Mouse (Mus musculus): Measurements from ENCODE around the gene Ackr1. TPM values are rescaled to one million over a fixed set of nuclear protein-coding genes. Genes with fewer than 3 reads are reported as not detected.
"Not testable (repeated sequence)": the region's sequence is repeated elsewhere in the genome, so short reads cannot be mapped to it uniquely, and the experiment has no call there.

Ackr1 gene
- total RNA-seq, 2 experiments from 2014 or later, result 0.40 to 1.0 TPM

DNA sequence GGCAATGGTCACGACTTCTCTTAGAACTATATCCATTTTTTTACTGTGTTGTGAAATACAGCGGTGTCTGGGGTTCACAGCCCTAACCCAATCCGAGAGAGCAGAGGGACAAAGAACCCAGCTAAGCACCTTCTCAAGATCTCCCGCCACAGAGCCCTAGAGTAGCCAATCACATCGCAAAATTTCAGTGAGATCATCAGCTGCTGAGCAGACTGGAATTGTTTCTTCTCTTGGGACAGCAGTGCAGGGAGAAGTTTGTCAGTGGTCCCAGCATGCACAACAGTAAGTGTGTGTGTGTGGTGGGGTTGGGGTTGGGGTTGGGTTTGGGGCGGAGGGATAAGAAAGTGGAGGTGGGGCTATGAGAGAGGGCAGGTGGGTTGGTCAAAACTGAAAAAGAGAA lies 16.4 kb upstream of the Ackr1 start:
- peak; percentile 55; the same call in 1 of the 2 replicates for ATAC-seq (ENCODE audit: poor library complexity, severe bottlenecking)

DNA sequence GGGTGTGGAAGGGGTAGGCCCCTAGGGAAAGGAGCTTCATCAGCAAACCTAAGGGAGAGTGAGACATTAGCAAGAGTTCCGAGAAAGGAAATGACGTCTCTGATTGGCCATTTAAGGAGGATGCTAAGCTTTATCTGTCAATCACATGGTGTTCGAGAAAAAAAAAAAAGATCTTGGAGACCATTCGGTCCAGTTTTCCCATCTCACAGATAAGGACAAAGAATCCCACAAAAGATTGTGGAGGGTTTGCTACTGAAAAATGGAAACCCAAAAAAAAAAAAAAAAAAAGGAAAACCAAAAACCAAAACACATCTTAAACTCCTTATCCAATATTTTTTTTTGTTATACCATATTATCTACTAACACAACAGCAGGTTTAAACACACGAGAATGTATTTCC lies 15.6 kb upstream of the Ackr1 start:
- ATAC-seq (ENCODE audit: poor library complexity, severe bottlenecking), result no peak

GRCm38 (mm10) chr1:173348527-173348926 lies 15.0 kb upstream of the Ackr1 start:
- ATAC-seq (ENCODE audit: poor library complexity, severe bottlenecking), result no peak

DNA sequence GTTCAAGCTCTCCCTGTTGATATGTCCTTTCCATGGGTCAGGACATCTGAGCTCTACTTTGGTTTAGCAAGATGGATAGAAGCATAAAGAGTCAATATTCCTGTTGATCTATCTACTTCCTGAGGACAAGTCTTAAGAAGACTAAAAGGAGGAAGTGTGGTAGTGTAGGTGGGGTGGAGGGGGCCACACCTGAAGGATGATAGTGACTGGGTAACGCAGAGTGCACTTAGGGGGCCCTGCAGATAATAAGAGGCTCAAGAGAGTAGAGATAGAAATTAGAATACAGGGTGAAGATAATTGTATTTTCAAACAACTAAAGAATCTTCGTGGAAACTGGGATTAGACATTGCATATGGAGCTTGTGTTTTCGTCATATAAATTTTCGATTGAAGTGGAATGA lies 11.6 kb upstream of the Ackr1 start:
- ATAC-seq (ENCODE audit: poor library complexity, severe bottlenecking), result no peak

DNA sequence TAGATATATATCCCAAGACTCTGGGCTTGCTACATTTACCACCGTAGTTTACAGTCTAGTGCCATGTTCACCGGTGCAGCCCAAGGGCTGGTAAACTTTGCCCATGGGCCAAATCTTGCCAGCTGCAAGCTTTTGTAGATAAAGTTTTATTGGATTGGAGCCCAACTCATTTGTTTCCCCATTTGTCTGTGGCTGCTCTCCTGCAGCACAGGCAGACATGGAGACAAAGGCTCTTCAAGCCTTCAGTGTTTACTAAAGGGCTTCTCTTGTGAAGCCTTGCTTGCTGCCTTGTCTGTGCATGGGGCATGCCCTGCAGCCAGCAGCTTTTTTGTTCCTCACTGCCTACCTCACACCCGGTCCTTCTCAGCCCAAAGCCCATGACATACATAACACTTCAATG lies 10.4 kb upstream of the Ackr1 start:
- ATAC-seq (ENCODE audit: poor library complexity, severe bottlenecking), result no peak

DNA sequence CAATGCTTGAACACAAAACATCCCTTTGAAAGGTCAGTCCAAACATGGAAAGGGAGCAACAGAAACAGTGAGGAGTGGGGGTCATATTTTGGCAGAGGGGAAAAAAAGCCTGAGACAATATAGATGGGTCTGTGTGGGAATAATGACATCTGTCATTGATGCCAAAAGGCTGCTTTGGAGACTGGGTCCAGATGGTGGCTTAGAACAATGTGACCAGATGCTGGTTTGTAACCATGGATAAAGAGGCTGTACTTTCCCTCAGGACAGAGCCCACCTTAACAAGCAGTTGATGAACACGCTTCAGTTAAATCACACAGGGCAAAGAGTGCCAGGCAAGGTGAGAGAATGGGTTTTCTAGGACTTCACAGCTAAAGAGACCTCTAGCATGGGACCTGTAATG lies 8.9 kb upstream of the Ackr1 start:
- ATAC-seq (ENCODE audit: poor library complexity, severe bottlenecking), result no peak

- ATAC-seq (ENCODE audit: poor library complexity, severe bottlenecking), result peak; percentile 88
Observed at GRCm38 (mm10) chr1:173339543-173339942, 6.0 kb upstream of the Ackr1 start.

DNA sequence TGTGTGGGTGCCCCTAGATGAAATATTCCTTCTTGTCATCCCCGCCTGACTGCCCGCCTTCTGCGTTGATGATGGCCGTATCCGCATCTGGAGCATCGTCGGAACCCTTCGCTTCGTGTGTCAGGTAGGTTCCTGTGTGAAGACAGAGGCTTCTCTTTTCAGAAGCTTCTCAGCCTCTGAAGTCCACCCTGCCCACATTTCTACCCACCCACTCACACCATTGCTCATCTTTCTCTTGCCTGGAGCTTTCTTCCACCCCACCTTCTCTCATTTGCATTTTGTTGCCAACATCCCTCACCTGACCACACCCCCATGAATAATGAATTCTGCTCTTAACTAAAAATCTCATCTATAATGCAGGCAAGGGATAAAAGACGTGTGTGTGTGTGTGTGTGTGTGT lies 3.5 kb upstream of the Ackr1 start:
- ATAC-seq (ENCODE audit: poor library complexity, severe bottlenecking), result no peak

DNA sequence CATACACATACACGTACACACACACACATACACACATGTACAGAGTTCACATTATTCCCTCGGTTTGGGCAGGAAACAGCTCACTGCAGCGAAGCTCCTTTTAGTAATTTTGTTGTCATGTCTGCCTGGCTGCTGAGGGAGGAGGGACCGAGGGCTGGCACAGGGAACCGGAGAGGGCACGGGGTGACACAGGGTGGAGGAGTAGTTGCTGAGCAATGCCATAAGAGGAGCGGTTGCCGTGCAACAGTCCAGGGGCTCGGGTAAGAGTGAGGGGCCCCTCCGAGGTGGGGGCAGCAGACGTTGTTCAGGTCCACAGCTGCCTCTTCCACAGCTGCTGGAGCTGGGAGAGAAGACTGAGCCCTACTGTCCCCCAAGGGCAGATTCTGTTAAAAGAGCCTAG lies 2.4 kb upstream of the Ackr1 start:
- no peak for ATAC-seq (ENCODE audit: poor library complexity, severe bottlenecking)

DNA sequence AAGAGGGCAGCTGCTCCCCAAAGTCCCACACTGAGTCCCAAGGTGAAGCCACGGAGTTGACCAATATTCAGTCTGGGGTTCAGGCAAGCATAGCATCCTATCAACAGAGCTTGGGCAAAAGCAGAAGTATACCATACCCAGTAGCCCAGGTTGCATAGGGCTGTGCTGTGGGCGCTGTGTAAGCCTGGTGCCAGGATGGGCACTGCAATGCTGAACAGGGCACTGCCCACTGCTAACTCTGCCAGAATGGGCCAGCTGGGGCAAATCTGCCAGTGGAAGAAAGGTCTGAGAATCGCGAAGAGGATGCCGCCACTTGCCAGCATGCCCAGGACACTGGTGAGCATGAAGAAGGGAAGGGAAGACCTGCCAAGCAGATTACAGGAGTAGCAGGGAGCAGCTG lies 1.1 kb downstream of the Ackr1 start:
- peak; percentile 33 for ATAC-seq (ENCODE audit: poor library complexity, severe bottlenecking)

DNA sequence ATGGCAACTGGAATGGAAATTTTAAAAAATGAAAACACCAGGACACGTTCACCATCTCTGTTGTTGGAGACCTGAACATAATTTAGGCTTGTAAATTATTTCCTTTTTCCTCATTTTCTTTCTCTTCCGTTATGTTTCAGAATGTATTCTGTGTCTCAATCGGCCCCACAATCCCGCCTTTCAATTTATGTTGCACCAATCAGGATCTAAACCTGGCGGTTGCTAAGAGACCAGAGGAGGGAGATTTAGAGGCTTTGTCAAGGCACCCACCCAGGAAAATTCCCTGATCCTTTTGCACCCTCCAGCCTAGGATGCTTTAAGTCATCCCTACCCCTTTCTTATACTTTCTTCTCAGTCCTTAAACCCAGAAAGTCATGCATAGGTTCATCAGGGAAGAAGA lies 3.8 kb downstream of the Ackr1 start:
- ATAC-seq (ENCODE audit: poor library complexity, severe bottlenecking), result no peak

GRCm38 (mm10) chr1:173329185-173329584 lies 4.4 kb downstream of the Ackr1 start:
- ATAC-seq (ENCODE audit: poor library complexity, severe bottlenecking), result no peak

DNA sequence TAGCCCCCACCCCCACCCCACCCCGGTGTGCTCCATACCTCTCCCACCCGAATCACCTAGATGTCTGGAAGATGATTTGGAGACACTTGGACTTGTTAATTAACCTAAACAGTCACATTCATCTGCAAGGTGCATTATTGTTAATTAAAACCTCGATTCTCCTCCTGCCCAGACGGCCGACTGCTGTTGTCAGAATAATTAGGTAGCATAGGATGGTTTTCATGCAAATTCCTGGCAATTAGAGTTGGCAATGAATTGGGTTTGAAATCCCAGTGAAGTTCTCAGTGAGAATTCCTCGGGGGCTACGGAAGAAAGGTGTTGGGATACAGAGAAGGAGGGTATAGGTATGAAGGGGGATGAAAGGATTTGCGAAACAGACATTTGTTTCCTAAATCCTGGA lies 5.1 kb downstream of the Ackr1 start:
- no peak for ATAC-seq (ENCODE audit: poor library complexity, severe bottlenecking)

DNA sequence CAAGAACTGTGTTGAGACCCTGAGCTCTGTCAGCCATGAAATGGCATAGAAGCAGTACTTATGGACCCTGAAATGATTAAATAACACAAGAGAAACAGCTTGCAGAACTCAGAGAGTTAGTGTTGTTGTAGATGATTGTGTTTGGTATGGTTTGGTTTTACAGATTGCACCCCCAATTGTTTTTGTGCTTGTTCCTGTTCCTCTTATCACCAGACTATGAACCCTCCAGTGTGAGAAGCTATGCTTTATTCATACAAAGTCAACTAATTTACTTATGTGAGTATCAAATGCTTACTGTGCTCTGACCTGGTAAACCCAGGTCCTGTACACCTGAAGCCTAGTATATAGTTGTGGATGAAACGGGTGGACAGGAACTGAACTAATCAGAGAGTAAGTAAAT lies 7.0 kb downstream of the Ackr1 start:
- no peak for ATAC-seq (ENCODE audit: poor library complexity, severe bottlenecking)

DNA sequence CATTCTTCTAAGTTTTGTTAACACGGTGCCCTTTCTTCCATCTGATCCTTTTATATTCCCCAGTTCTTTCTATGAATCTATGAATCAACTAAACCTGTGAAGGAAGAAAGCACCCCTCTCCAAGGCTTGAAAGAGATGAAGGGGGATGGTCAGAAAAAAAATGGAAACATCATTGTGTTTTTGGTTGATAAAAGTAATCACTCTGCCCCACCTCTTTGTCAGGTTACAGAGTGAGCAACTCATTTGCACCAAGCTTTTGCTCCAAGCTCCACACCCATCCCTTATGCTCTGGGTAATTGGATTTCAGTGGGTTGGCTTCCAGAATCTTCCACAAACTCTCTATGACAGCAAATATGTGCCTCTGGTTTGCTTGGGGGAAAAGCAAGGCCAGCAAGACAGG lies 8.2 kb downstream of the Ackr1 start:
- no peak for ATAC-seq (ENCODE audit: poor library complexity, severe bottlenecking)

DNA sequence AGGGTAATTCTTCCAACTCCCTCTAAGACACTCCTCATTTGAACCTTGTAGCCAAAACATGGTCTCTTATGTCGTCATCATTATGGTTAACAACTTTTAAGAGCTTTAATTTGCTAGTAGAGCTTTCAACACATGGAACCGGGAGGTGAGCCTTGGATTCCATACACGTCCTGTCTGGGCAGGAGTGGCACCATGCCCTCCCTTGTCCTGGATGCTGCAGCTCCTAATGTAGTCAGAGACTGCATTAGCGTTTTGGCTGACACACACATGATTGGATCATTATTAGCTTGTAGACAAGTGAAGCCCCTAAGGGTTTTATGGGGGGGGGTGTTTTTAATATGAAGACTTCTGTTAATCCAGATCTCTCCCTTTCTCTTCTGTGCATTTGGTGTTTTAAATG lies 8.6 kb downstream of the Ackr1 start:
- no peak for ATAC-seq (ENCODE audit: poor library complexity, severe bottlenecking)

- ATAC-seq (ENCODE audit: poor library complexity, severe bottlenecking), result peak; percentile 68
Observed at GRCm38 (mm10) chr1:173323839-173324585, 9.5 kb downstream of the Ackr1 start.

DNA sequence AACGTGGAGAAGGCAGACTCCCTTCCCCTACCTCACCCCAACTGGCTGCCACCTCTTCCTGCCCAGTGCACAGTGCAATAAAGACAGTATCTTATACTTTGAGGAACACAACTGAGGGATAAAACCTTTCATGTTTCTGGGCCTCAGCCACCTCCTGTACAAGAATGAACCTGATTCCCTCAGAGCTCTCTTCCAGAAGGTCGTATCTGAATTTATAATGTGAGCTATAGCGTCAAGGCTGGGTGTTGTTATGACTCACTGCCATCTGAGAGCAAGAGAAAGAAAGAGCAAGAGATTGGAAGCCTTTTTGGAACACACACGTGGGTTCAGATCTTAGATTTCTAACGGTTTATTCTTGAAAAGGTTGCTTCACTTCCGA lies 11.3 kb downstream of the Ackr1 start:
- ATAC-seq (ENCODE audit: poor library complexity, severe bottlenecking), result no peak

DNA sequence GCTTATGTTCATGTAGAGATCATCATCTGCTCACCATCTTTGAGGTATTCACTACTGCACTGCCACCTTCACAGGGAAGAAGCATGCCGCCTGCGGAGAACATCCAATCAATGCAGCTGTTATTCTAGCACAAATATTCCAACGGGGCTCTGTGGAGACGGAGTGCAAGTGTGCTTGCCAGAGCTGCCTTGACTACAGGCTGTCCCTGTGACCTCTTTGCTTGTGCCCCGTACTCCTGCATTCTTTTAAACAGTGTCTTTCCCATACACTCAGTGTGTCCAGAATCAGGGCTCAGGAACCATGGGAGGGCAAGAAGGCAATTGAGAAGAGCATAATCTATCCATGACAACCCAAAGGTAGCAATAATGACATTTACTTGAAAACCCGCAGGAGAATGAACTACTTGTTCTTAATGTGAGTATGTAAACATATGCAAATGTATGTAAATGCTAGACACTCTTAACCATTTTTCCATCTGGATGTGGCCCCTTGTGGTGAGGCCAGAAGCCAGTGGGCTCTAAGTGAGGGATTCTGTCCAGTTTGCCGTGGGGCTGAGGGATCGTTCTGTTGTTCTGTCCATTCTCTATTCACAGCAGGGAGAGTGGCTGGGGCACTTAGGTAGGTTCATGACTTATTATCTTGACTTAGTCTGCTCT lies 11.8 kb downstream of the Ackr1 start:
- ATAC-seq (ENCODE audit: poor library complexity, severe bottlenecking), result no peak

- no peak for ATAC-seq (ENCODE audit: poor library complexity, severe bottlenecking)
Observed at GRCm38 (mm10) chr1:173317925-173318477, 15.5 kb downstream of the Ackr1 start.

DNA sequence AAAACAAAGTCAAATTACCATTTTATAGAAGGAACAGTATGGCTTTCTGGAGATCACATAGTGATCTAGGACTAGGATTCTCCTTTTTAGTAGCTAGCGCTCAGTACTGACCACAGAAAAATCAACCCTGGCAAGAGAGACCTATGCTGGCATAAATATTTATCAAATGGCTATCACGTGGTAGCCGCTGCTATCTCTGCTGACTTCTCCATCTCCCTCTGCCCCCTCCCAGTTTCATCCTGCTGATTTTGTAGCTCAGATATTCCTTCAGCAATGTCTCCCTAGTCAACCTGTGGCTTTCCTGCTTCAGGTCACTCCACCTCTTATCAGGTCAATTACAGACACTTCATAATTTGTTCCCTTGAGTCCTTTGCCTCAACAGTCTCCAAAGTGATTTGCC lies 17.8 kb downstream of the Ackr1 start:
- no peak for ATAC-seq (ENCODE audit: poor library complexity, severe bottlenecking)

DNA sequence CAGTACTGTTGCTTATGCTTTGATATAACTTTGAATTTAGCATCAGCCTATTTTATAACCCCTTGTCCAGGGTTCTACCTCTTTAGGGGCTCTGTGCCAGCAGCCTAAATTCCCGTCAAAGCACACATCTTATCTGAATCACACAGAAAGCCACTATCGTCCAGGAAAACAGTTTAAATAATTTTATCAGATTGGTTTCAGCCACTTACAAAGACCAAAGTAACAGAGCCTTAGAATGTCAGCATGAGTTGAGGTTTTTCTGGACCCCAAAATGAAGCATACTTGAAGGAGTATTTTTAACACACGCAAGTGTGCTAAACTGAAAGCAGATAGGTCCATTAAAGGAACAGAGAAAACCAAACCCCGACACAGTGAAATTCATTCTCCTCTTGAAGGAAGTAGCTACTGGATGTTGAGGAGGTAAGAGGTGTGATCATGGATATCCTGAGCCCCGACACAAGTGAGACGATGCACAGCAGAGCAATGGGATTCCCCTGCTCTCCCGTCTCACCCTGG lies 20.0 kb downstream of the Ackr1 start:
- ATAC-seq (ENCODE audit: poor library complexity, severe bottlenecking), result not testable (repeated sequence)
